Mouse (Mus musculus): Measurements from ENCODE around the gene Olfr1243.
"Not testable (repeated sequence)": the region's sequence is repeated elsewhere in the genome, so short reads cannot be mapped to it uniquely, and the experiment has no call there.

Olfr1243 gene

GRCm38 (mm10) chr2:89531387-89531786, at the start of gene Olfr1243:
TSS of gene Olfr1243 (minus strand) at chr2:89531487.
- no peak for DNase-seq

GRCm38 (mm10) chr2:89578347-89578746, 47.1 kb upstream of the Olfr1243 start, which contains the start of gene Olfr1245:
TSS of gene Olfr1245 (minus strand) at chr2:89578447.
- DNase-seq = no peak

GRCm38 (mm10) chr2:89562706-89563105, 31.4 kb upstream of the Olfr1243 start:
- DNase-seq = not testable (repeated sequence)

- no peak for DNase-seq
Observed at GRCm38 (mm10) chr2:89544516-89544915, 13.2 kb upstream of the Olfr1243 start.

- no peak for DNase-seq
Observed at GRCm38 (mm10) chr2:89539923-89540322, 8.6 kb upstream of the Olfr1243 start.

- DNase-seq = no peak
Observed at GRCm38 (mm10) chr2:89498235-89498634, 33.1 kb downstream of the Olfr1243 start, which contains the start of gene Olfr1242. TSS of gene Olfr1242 (minus strand) at chr2:89498335.

GRCm38 (mm10) chr2:89487026-89487425, 44.3 kb downstream of the Olfr1243 start, which contains the start of gene Olfr1241:
TSS of gene Olfr1241 (minus strand) at chr2:89487126.
- DNase-seq = no peak
